Mouse (Mus musculus): ENCODE results near the gene F5. TPM values are rescaled to one million over a fixed set of nuclear protein-coding genes. Genes with fewer than 3 reads are reported as not detected.

F5 gene
- polyA plus RNA-seq, 1 experiment from 2014 or later, result 0.20 TPM

- no peak for ATAC-seq
- WGBS, result 92% methylated on average over 3 of the region's 3 CpGs
- no peaks in the 10 kb centered on the region for H3K27me3 ChIP-seq (ENCODE audit: control insufficient read depth, insufficient read depth, low read depth, low read length)
- no peaks in the 10 kb centered on the region for H3K4me1 ChIP-seq (ENCODE audit: control insufficient read depth, insufficient read depth, low read length)
- no peak overlapping the region for H3K27ac ChIP-seq (ENCODE audit: low read length)
- H3K36me3 ChIP-seq (ENCODE audit: control insufficient read depth, insufficient read depth, low read length), result no peaks in the 10 kb centered on the region
- no peaks in the 10 kb centered on the region for H3K9me3 ChIP-seq (replicated peaks; ENCODE audit: control insufficient read depth, low read length, poor library complexity, severe bottlenecking)
- H3K4me2 ChIP-seq (ENCODE audit: low read length), result no peak overlapping the region
- no peak overlapping the region for H3K4me3 ChIP-seq (ENCODE audit: low read depth, low read length)
- no peak overlapping the region for H3K9ac ChIP-seq (ENCODE audit: low read depth, low read length)
Measured at GRCm38 (mm10) chr1:164120777-164121158, 30.9 kb upstream of the F5 start.

- Histone ChIP-seq H3K9ac (ENCODE audit: low read depth, low read length) (no peak overlapping the region), H3K27ac (ENCODE audit: low read length) (no peak overlapping the region), H3K9me3 (replicated peaks; ENCODE audit: control insufficient read depth, low read length, poor library complexity, severe bottlenecking) (no peaks in the 10 kb centered on the region), H3K36me3 (ENCODE audit: control insufficient read depth, insufficient read depth, low read length) (no peaks in the 10 kb centered on the region), H3K4me1 (ENCODE audit: control insufficient read depth, insufficient read depth, low read length) (no peaks in the 10 kb centered on the region), H3K4me3 (ENCODE audit: low read depth, low read length) (no peak overlapping the region), H3K27me3 (ENCODE audit: control insufficient read depth, insufficient read depth, low read depth, low read length) (no peaks in the 10 kb centered on the region), H3K4me2 (ENCODE audit: low read length) (no peak overlapping the region)
- WGBS, result 75% methylated on average over 3 of the region's 3 CpGs
- ATAC-seq, result no peak
Measured at GRCm38 (mm10) chr1:164123836-164124235, 27.8 kb upstream of the F5 start.

- no peaks in the 10 kb centered on the region for H3K4me1 ChIP-seq (ENCODE audit: control insufficient read depth, insufficient read depth, low read length)
Measured at GRCm38 (mm10) chr1:164130013-164130412, 21.6 kb upstream of the F5 start.

GRCm38 (mm10) chr1:164132609-164133008, 19.0 kb upstream of the F5 start:
- no peaks in the 10 kb centered on the region for H3K9me3 ChIP-seq (replicated peaks; ENCODE audit: control insufficient read depth, low read length, poor library complexity, severe bottlenecking)
- no peak overlapping the region for H3K9ac ChIP-seq (ENCODE audit: low read depth, low read length)
- no peak overlapping the region for H3K4me2 ChIP-seq (ENCODE audit: low read length)
- ATAC-seq, result no peak
- H3K27me3 ChIP-seq (ENCODE audit: control insufficient read depth, insufficient read depth, low read depth, low read length), result no peaks in the 10 kb centered on the region
- 84% methylated on average over 1 of the region's 1 CpGs for WGBS
- H3K27ac ChIP-seq (ENCODE audit: low read length), result no peak overlapping the region
- no peaks in the 10 kb centered on the region for H3K4me1 ChIP-seq (ENCODE audit: control insufficient read depth, insufficient read depth, low read length)
- no peak overlapping the region for H3K4me3 ChIP-seq (ENCODE audit: low read depth, low read length)
- no peaks in the 10 kb centered on the region for H3K36me3 ChIP-seq (ENCODE audit: control insufficient read depth, insufficient read depth, low read length)

More at GRCm38 (mm10) chr1:164130013-164130412, 21.6 kb upstream of the F5 start:
- Histone ChIP-seq H3K27ac (ENCODE audit: low read length) (no peak overlapping the region), H3K9me3 (replicated peaks; ENCODE audit: control insufficient read depth, low read length, poor library complexity, severe bottlenecking) (no peaks in the 10 kb centered on the region), H3K4me3 (ENCODE audit: low read depth, low read length) (no peak overlapping the region), H3K4me2 (ENCODE audit: low read length) (no peak overlapping the region), H3K27me3 (ENCODE audit: control insufficient read depth, insufficient read depth, low read depth, low read length) (no peaks in the 10 kb centered on the region), H3K36me3 (ENCODE audit: control insufficient read depth, insufficient read depth, low read length) (no peaks in the 10 kb centered on the region), H3K9ac (ENCODE audit: low read depth, low read length) (no peak overlapping the region)
- no peak for ATAC-seq
- 72% methylated on average over 3 of the region's 3 CpGs for WGBS

GRCm38 (mm10) chr1:164134101-164134500, 17.5 kb upstream of the F5 start:
- H3K4me1 ChIP-seq (ENCODE audit: control insufficient read depth, insufficient read depth, low read length), result no peaks in the 10 kb centered on the region

GRCm38 (mm10) chr1:164135360-164135759, 16.3 kb upstream of the F5 start:
- no peaks in the 10 kb centered on the region for H3K9me3 ChIP-seq (replicated peaks; ENCODE audit: control insufficient read depth, low read length, poor library complexity, severe bottlenecking)
- H3K4me2 ChIP-seq (ENCODE audit: low read length), result no peak overlapping the region
- H3K27ac ChIP-seq (ENCODE audit: low read length), result no peak overlapping the region
- H3K36me3 ChIP-seq (ENCODE audit: control insufficient read depth, insufficient read depth, low read length), result no peaks in the 10 kb centered on the region
- H3K4me3 ChIP-seq (ENCODE audit: low read depth, low read length), result no peak overlapping the region
- ATAC-seq, result no peak
- no peak overlapping the region for H3K9ac ChIP-seq (ENCODE audit: low read depth, low read length)
- WGBS, result 77% methylated on average over 5 of the region's 5 CpGs
- no peaks in the 10 kb centered on the region for H3K4me1 ChIP-seq (ENCODE audit: control insufficient read depth, insufficient read depth, low read length)
- no peaks in the 10 kb centered on the region for H3K27me3 ChIP-seq (ENCODE audit: control insufficient read depth, insufficient read depth, low read depth, low read length)

More at GRCm38 (mm10) chr1:164134101-164134500, 17.5 kb upstream of the F5 start:
- Histone ChIP-seq H3K27me3 (ENCODE audit: control insufficient read depth, insufficient read depth, low read depth, low read length) (no peaks in the 10 kb centered on the region), H3K27ac (ENCODE audit: low read length) (no peak overlapping the region), H3K9me3 (replicated peaks; ENCODE audit: control insufficient read depth, low read length, poor library complexity, severe bottlenecking) (no peaks in the 10 kb centered on the region), H3K36me3 (ENCODE audit: control insufficient read depth, insufficient read depth, low read length) (no peaks in the 10 kb centered on the region), H3K4me2 (ENCODE audit: low read length) (no peak overlapping the region), H3K9ac (ENCODE audit: low read depth, low read length) (no peak overlapping the region), H3K4me3 (ENCODE audit: low read depth, low read length) (no peak overlapping the region)
- ATAC-seq, result no peak
- 87% methylated on average over 6 of the region's 6 CpGs for WGBS

- Histone ChIP-seq H3K27ac (ENCODE audit: low read length) (no peak overlapping the region), H3K4me1 (ENCODE audit: control insufficient read depth, insufficient read depth, low read length) (no peaks in the 10 kb centered on the region), H3K4me2 (ENCODE audit: low read length) (no peak overlapping the region), H3K36me3 (ENCODE audit: control insufficient read depth, insufficient read depth, low read length) (no peaks in the 10 kb centered on the region), H3K4me3 (ENCODE audit: low read depth, low read length) (no peak overlapping the region), H3K27me3 (ENCODE audit: control insufficient read depth, insufficient read depth, low read depth, low read length) (no peaks in the 10 kb centered on the region), H3K9ac (ENCODE audit: low read depth, low read length) (no peak overlapping the region), H3K9me3 (replicated peaks; ENCODE audit: control insufficient read depth, low read length, poor library complexity, severe bottlenecking) (no peaks in the 10 kb centered on the region)
- ATAC-seq, result no peak
- WGBS, result 86% methylated on average over 11 of the region's 11 CpGs
Measured at GRCm38 (mm10) chr1:164135960-164136359, 15.7 kb upstream of the F5 start.

- Histone ChIP-seq H3K9me3 (replicated peaks; ENCODE audit: control insufficient read depth, low read length, poor library complexity, severe bottlenecking) (no peaks in the 10 kb centered on the region), H3K36me3 (ENCODE audit: control insufficient read depth, insufficient read depth, low read length) (no peaks in the 10 kb centered on the region), H3K27ac (ENCODE audit: low read length) (no peak overlapping the region), H3K4me1 (ENCODE audit: control insufficient read depth, insufficient read depth, low read length) (no peaks in the 10 kb centered on the region), H3K27me3 (ENCODE audit: control insufficient read depth, insufficient read depth, low read depth, low read length) (no peaks in the 10 kb centered on the region), H3K9ac (ENCODE audit: low read depth, low read length) (no peak overlapping the region), H3K4me3 (ENCODE audit: low read depth, low read length) (no peak overlapping the region), H3K4me2 (ENCODE audit: low read length) (no peak overlapping the region)
- WGBS, result 74% methylated on average over 6 of the region's 6 CpGs
- ATAC-seq, result no peak
Measured at GRCm38 (mm10) chr1:164136636-164137035, 15.0 kb upstream of the F5 start.

GRCm38 (mm10) chr1:164138365-164139130, 13.1 kb upstream of the F5 start:
- H3K9ac ChIP-seq (ENCODE audit: low read depth, low read length), result no peak overlapping the region
- H3K4me2 ChIP-seq (ENCODE audit: low read length), result peak overlapping the region; percentile 11; the same call in 1 of the 2 replicates
- H3K36me3 ChIP-seq (ENCODE audit: control insufficient read depth, insufficient read depth, low read length), result no peaks in the 10 kb centered on the region
- no peak overlapping the region for H3K27ac ChIP-seq (ENCODE audit: low read length)
- ATAC-seq, result peak; percentile 79
- no peaks in the 10 kb centered on the region for H3K4me1 ChIP-seq (ENCODE audit: control insufficient read depth, insufficient read depth, low read length)
- H3K27me3 ChIP-seq (ENCODE audit: control insufficient read depth, insufficient read depth, low read depth, low read length), result no peaks in the 10 kb centered on the region
- H3K4me3 ChIP-seq (ENCODE audit: low read depth, low read length), result no peak overlapping the region
- H3K9me3 ChIP-seq (replicated peaks; ENCODE audit: control insufficient read depth, low read length, poor library complexity, severe bottlenecking), result no peaks in the 10 kb centered on the region
- 6% methylated on average over 5 of the region's 5 CpGs for WGBS
